Mouse (Mus musculus): Measurements from ENCODE around the gene Dus4l.

- TF ChIP-seq CTCF (IDR thresholded peaks at IDR 0.05; ENCODE audit: insufficient read depth, low read length) (no peak), POLR2A (IDR thresholded peaks at IDR 0.05; ENCODE audit: borderline replicate concordance, extremely low read depth, low read depth, low read length) (no peak)
Observed at GRCm38 (mm10) chr12:31701411-31701810, 46.8 kb upstream of the Dus4l start.

All from lung, adult 2 months (tissue).